Mouse (Mus musculus) olfactory bulb, adult 2 months (tissue): ENCODE results near the gene Spint2.

ENCODE experiments used
- CTCF ChIP-seq: fragments of 200-500 bp; IDR thresholded peaks from 2 replicates; pipeline ENCODE4 v1.5.1; 2012; ENCODE audit warnings: low read depth, mild to moderate bottlenecking, low read length, moderate library complexity; ENCODE audit not compliant: insufficient read depth
- POLR2A ChIP-seq: fragments of 200-500 bp; IDR thresholded peaks from 2 replicates; pipeline ENCODE4 v1.6.1; 2012; ENCODE audit warnings: mild to moderate bottlenecking, low read depth, low read length, moderate library complexity; ENCODE audit not compliant: insufficient read depth

DNA sequence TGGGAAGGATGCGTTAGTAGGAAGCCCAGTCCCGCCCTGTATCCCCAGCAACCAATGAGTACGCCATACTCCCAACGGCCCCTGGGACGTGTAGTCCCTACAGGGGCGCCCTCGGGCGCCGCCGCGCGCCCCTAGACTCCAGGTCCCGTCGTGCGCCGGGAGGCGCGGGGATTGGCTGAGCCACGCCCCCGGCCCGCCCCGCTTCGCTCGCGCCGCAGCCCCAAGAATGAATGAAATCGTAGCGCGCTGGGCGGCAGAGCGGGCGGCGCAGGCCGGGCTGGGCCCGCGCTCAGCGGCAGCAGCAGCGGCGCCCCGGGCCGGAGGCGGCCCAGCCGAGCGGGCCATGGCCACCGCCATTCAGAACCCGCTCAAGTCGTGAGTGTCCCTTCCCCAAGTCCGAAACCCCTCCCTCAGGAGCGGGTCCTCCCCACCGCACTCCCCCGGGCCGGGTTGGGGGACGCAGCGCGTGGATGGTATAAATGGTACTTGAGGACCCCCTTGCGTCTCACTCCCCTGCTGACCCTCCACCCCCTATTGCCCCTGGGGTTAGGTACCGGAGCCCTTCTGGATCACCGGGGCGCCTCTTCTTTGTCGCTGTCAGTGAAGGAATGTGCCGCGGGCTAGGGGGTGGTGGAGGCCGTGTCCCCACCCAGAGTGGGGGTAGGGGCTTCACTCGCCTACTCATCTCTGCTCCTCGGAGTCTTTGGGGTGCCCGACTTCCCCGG lies 22.2 kb upstream of the Spint2 start, which contains the start of gene Dpf1:
- TF ChIP-seq CTCF (no peak), POLR2A (peak; percentile 75)
